Mouse (Mus musculus) monocyte, adult 5-6 weeks (primary cell): ENCODE results near the gene Olfr95. TPM values are rescaled to one million over a fixed set of nuclear protein-coding genes. Genes with fewer than 3 reads are reported as not detected.
"Not testable (repeated sequence)": the region's sequence is repeated elsewhere in the genome, so short reads cannot be mapped to it uniquely, and the experiment has no call there.

Experiments
- ATAC-seq: fragments of 153-309, 156-312 bp; replicated peaks from 2 replicates; pipeline ENCODE4 v1.8.0; 2017; ENCODE audit warnings: mild to moderate bottlenecking; ENCODE audit not compliant: low TSS enrichment, insufficient number of reproducible peaks, severe bottlenecking, poor library complexity, low FRiP score
- total RNA-seq: library from RNA; stranded (forward); fragments of 200-1000, 200-491, 200-594 nt; gene quantifications from 3 replicates; pipeline ENCODE4 v1.2.3, GENCODE M21; 2017

The Olfr95 gene
- not detected in 3 replicates for total RNA-seq

- no peak for ATAC-seq
Observed at GRCm38 (mm10) chr17:37213018-37213417, at the start of gene Olfr95. Gene Olfr95, minus strand, starts transcription at chr17:37213118.

- no peak for ATAC-seq
Observed at GRCm38 (mm10) chr17:37250544-37250943, 37.6 kb upstream of the Olfr95 start.

- ATAC-seq, result no peak
Observed at GRCm38 (mm10) chr17:37249460-37249859, 36.5 kb upstream of the Olfr95 start.

GRCm38 (mm10) chr17:37246715-37247114 is 33.8 kb upstream of the Olfr95 start:
- peak; percentile 59; the same call in 1 of the 2 replicates for ATAC-seq

- no peak for ATAC-seq
Observed at GRCm38 (mm10) chr17:37242198-37242597, 29.3 kb upstream of the Olfr95 start.

- ATAC-seq, result not testable (repeated sequence)
Observed at GRCm38 (mm10) chr17:37237230-37237629, 24.3 kb upstream of the Olfr95 start, which contains the start of gene Olfr97. Gene Olfr97, minus strand, starts transcription at chr17:37237330.

- ATAC-seq, result no peak
Observed at GRCm38 (mm10) chr17:37221879-37222278, 9.0 kb upstream of the Olfr95 start.

- no peak for ATAC-seq
Observed at GRCm38 (mm10) chr17:37219846-37220245, 6.9 kb upstream of the Olfr95 start, which contains the start of gene Olfr96. Gene Olfr96, plus strand, starts transcription at chr17:37220146.

GRCm38 (mm10) chr17:37218486-37218885 is 5.6 kb upstream of the Olfr95 start:
- no peak for ATAC-seq

- ATAC-seq, result no peak
Observed at GRCm38 (mm10) chr17:37210884-37211768, 1.8 kb downstream of the Olfr95 start.

- ATAC-seq, result no peak
Observed at GRCm38 (mm10) chr17:37203917-37204236, 9.0 kb downstream of the Olfr95 start.

GRCm38 (mm10) chr17:37203206-37203916 is 9.6 kb downstream of the Olfr95 start:
- ATAC-seq, result peak; percentile 97

GRCm38 (mm10) chr17:37200894-37201293 is 12.0 kb downstream of the Olfr95 start, which contains the start of gene Olfr94:
Gene Olfr94, minus strand, starts transcription at chr17:37200994.
- ATAC-seq, result no peak

GRCm38 (mm10) chr17:37196845-37197724 is 15.8 kb downstream of the Olfr95 start:
- ATAC-seq, result no peak

- ATAC-seq, result no peak
Observed at GRCm38 (mm10) chr17:37194782-37195181, 18.1 kb downstream of the Olfr95 start.

- no peak for ATAC-seq
Observed at GRCm38 (mm10) chr17:37193656-37194055, 19.3 kb downstream of the Olfr95 start, which contains the start of gene Ubd. Gene Ubd, plus strand, starts transcription at chr17:37193892.

GRCm38 (mm10) chr17:37193032-37193431 is 19.9 kb downstream of the Olfr95 start:
- no peak for ATAC-seq

GRCm38 (mm10) chr17:37190711-37191110 is 22.2 kb downstream of the Olfr95 start:
- no peak for ATAC-seq

GRCm38 (mm10) chr17:37185474-37185873 is 27.4 kb downstream of the Olfr95 start:
- ATAC-seq, result no peak
